In the genomic region with DNA sequence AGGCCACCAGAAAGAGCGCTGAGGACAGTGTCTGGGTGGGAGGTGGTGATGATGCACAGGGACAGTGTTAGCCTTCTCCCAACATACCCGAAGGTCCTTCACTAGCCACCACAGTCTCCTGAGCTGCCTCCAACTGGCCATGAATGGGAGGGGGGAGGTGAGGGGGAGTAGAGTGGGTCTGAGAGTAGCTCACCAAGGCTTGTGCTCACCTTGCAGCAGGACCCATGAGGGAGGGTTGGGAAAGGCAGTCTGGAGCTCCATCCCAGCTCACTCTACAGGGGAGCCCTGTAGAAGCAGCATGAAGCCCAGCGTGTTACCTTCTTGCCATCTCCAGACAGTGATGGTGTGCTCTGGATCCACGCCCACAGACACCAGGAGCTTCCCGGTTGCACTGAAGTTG, we compare ENCODE assay signal across 28 mouse cellular contexts.
A peak's percentile ranks its signal among the peaks of the same experiment; 100 is the strongest.
DNase-seq lines count a peak whose midpoint lies in the region; ATAC-seq lines count a peak whose summit lies in the region.
"Had no signal": no experiment of that assay in that cellular context is flagged by ENCODE, and none has a peak within 500 bp of the region (broad histone marks: within the 10 kb centered on the region; RNA-seq: fewer than 3 reads in every experiment).

No protein-coding gene starts in this region.

- H3K36me3 ChIP-seq in kidney, embryonic 15.5 days: no peaks in the 10 kb centered on the region
- H3K36me3 ChIP-seq in midbrain, embryonic 11.5 days (ENCODE audit: control insufficient read depth, insufficient read depth, low read length): no peaks in the 10 kb centered on the region
- no peaks in the 10 kb centered on the region for H3K36me3 ChIP-seq in midbrain, embryonic 10.5 days
- H3K36me3 ChIP-seq: embryonic facial prominence, embryonic 15.5 days; heart, embryonic 12.5 days; limb, embryonic 12.5 days; liver, embryonic 15.5 days; midbrain, embryonic 12.5 days had no signal

- 0 out of 2 replicates have a peak, but pooled peaks have one; percentile 8 for ATAC-seq in frontal cortex, adult (ENCODE audit: low TSS enrichment)
- peak; percentile 60; the same call in 1 of the 2 replicates for ATAC-seq in kidney, embryonic 15.5 days (replicated peaks; ENCODE audit: low FRiP score)
- ATAC-seq in midbrain, embryonic 11.5 days (ENCODE audit: low FRiP score): 0 out of 2 replicates have a peak, but pooled peaks have one; percentile 50
- ATAC-seq in erythroid progenitor cell, adult 5-6 weeks (replicated peaks; ENCODE audit: low FRiP score, poor library complexity, severe bottlenecking): no peak
- ATAC-seq: lung, postnatal 0 days had no signal

- H3K4me2 ChIP-seq in kidney, embryonic 15.5 days: no peak overlapping the region
- no peak overlapping the region for H3K4me2 ChIP-seq in midbrain, embryonic 11.5 days
- H3K4me2 ChIP-seq: embryonic facial prominence, embryonic 15.5 days; heart, embryonic 12.5 days; limb, embryonic 12.5 days; liver, embryonic 15.5 days; midbrain, embryonic 12.5 days had no signal

- no peak overlapping the region for H3K27ac ChIP-seq in kidney, embryonic 15.5 days
- no peak overlapping the region for H3K27ac ChIP-seq in midbrain, embryonic 11.5 days (ENCODE audit: low read depth, low read length)
- no peak overlapping the region for H3K27ac ChIP-seq in midbrain, embryonic 10.5 days (replicated peaks)
- H3K27ac ChIP-seq: embryonic facial prominence, embryonic 15.5 days; limb, embryonic 12.5 days; liver, embryonic 15.5 days; macrophage; midbrain, embryonic 12.5 days; stomach, postnatal 0 days had no signal

- H3K9ac ChIP-seq in kidney, embryonic 15.5 days: no peak overlapping the region
- no peak overlapping the region for H3K9ac ChIP-seq in midbrain, embryonic 11.5 days (ENCODE audit: low read length)
- H3K9ac ChIP-seq: embryonic facial prominence, embryonic 15.5 days; heart, embryonic 12.5 days; limb, embryonic 12.5 days; liver, embryonic 15.5 days; midbrain, embryonic 12.5 days had no signal

- no peaks in the 10 kb centered on the region for H3K4me1 ChIP-seq in kidney, embryonic 15.5 days
- H3K4me1 ChIP-seq in midbrain, embryonic 11.5 days (ENCODE audit: control insufficient read depth, insufficient read depth, low read length): no peaks in the 10 kb centered on the region
- no peaks in the 10 kb centered on the region for H3K4me1 ChIP-seq in midbrain, embryonic 10.5 days
- H3K4me1 ChIP-seq: embryonic facial prominence, embryonic 15.5 days; limb, embryonic 12.5 days; liver, embryonic 15.5 days; midbrain, embryonic 12.5 days had no signal

- no peak overlapping the region for H3K4me3 ChIP-seq in kidney, embryonic 15.5 days (replicated peaks)
- no peak overlapping the region for H3K4me3 ChIP-seq in midbrain, embryonic 11.5 days (ENCODE audit: low read depth, low read length)
- H3K4me3 ChIP-seq in midbrain, embryonic 10.5 days: no peak overlapping the region
- H3K4me3 ChIP-seq: embryonic facial prominence, embryonic 15.5 days; heart, embryonic 12.5 days; limb, embryonic 12.5 days; liver, embryonic 15.5 days; midbrain, embryonic 12.5 days; myocyte had no signal

- WGBS in kidney, embryonic 15.5 days: 82% methylated on average over 5 of the region's 5 CpGs
- WGBS in midbrain, embryonic 11.5 days: 89% methylated on average over 5 of the region's 5 CpGs
- 95% methylated on average over 5 of the region's 5 CpGs for WGBS in midbrain, embryonic 10.5 days

- no peaks in the 10 kb centered on the region for H3K9me3 ChIP-seq in kidney, embryonic 15.5 days (replicated peaks)
- no peaks in the 10 kb centered on the region for H3K9me3 ChIP-seq in midbrain, embryonic 11.5 days (ENCODE audit: control insufficient read depth, low read length)
- no peaks in the 10 kb centered on the region for H3K9me3 ChIP-seq in midbrain, embryonic 10.5 days (replicated peaks)
- H3K9me3 ChIP-seq: embryonic facial prominence, embryonic 15.5 days; heart, embryonic 12.5 days; limb, embryonic 12.5 days; liver, embryonic 15.5 days; midbrain, embryonic 12.5 days had no signal

- no peaks in the 10 kb centered on the region for H3K27me3 ChIP-seq in kidney, embryonic 15.5 days
- no peaks in the 10 kb centered on the region for H3K27me3 ChIP-seq in midbrain, embryonic 11.5 days (ENCODE audit: control insufficient read depth, insufficient read depth, low read length)
- no peaks in the 10 kb centered on the region for H3K27me3 ChIP-seq in midbrain, embryonic 10.5 days (ENCODE audit: low read depth, poor library complexity, severe bottlenecking)
- H3K27me3 ChIP-seq: embryonic facial prominence, embryonic 15.5 days; heart, embryonic 12.5 days; limb, embryonic 12.5 days; liver, embryonic 15.5 days; midbrain, embryonic 12.5 days had no signal

- DNase-seq in frontal cortex, postnatal 36 days (ENCODE audit: low spot score in 2 of 2): no peak
- no peak for DNase-seq in kidney, adult 18-20 months
- DNase-seq in midbrain, embryonic 11.5 days (ENCODE audit: low spot score, missing footprints): peak; percentile 57
- no peak for DNase-seq in midbrain, embryonic 10.5 days (ENCODE audit: low spot score)
- DNase-seq in retina, embryonic 14.5 days (ENCODE audit: low spot score): peak; percentile 30
- DNase-seq: adrenal gland, postnatal 25 days; cerebellum, adult 8-10 months; cerebellum, postnatal 36 days; embryo, embryonic 11 days; heart, postnatal 10 days; kidney, adult 11 months; kidney, postnatal 14 days; layer of hippocampus, postnatal 36 days; right cerebral cortex, postnatal 14 days; thymus, adult 2 months; thymus, postnatal 4 days had no signal

Comparison
In these comparisons a context has a peak if more than half of its experiments do, and no peak if none do; other contexts are left out.
1. DNase-seq: peak in midbrain, embryonic 11.5 days (single experiment) and retina, embryonic 14.5 days (single experiment); none in frontal cortex, postnatal 36 days (0 of 2), kidney, adult 18-20 months (single experiment) and midbrain, embryonic 10.5 days (single experiment).